Mouse (Mus musculus) bone marrow macrophage, adult 2 months (primary cell): Measurements from ENCODE around the gene Cst8. TPM values are rescaled to one million over a fixed set of nuclear protein-coding genes. Genes with fewer than 3 reads are reported as not detected.
"Not testable (repeated sequence)": the region's sequence is repeated elsewhere in the genome, so short reads cannot be mapped to it uniquely, and the experiment has no call there.

ENCODE experiments used
- H3K27ac ChIP-seq: 2 replicates; pipeline ENCODE4 v1.5.1; 2012; ENCODE audit warnings: low read depth, low read length; ENCODE audit not compliant: insufficient read depth
- H3K4me1 ChIP-seq: 2 replicates; pipeline ENCODE4 v1.6.1; 2012; ENCODE audit warnings: low read length; ENCODE audit not compliant: control insufficient read depth, insufficient read depth
- H3K4me3 ChIP-seq: 2 replicates; pipeline ENCODE4 v1.5.1; 2012; ENCODE audit warnings: mild to moderate bottlenecking, low read length, moderate library complexity; ENCODE audit not compliant: insufficient read depth
- CTCF ChIP-seq: IDR thresholded peaks from 2 replicates; pipeline ENCODE4 v1.5.1; 2012; ENCODE audit warnings: low read depth, mild to moderate bottlenecking, low read length, moderate library complexity
- POLR2A ChIP-seq: IDR thresholded peaks from 2 replicates; pipeline ENCODE4 v1.6.1; 2012; ENCODE audit warnings: mild to moderate bottlenecking, low read depth, low read length, borderline replicate concordance
- polyA plus RNA-seq: library from polyadenylated mRNA; stranded (reverse); fragments of >200 nt; gene quantifications from 2 replicates; pipeline ENCODE4 v1.2.4, GENCODE M21; 2012; ENCODE audit not compliant: missing spikeins, insufficient read depth, insufficient read length

Cst8 gene
- polyA plus RNA-seq: not detected in 2 replicates

DNA sequence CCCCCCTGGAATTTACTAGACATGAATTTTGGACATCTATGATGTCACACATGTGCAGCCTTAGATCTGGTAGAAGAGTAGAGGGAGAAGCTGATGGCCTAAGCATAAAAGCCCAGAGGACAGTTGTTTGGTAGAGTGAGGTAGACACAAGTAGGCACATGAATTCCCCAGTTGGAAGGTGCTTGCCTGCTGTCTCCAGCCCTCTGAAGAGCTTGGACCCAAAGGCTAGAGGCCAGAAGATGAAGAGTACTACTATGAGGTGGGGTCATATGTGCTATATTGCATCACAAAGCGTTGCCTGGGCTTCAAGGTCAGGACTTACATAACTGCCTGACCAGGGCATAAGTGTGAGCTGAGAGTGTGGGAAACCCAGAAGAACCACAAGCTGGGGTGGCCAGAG is at the start of gene Cst8:
Gene Cst8 (plus strand): TSS at position 301 of the 400 bp plus-strand sequence.
- H3K4me3 ChIP-seq: no peak within 1 kb of the TSS

DNA sequence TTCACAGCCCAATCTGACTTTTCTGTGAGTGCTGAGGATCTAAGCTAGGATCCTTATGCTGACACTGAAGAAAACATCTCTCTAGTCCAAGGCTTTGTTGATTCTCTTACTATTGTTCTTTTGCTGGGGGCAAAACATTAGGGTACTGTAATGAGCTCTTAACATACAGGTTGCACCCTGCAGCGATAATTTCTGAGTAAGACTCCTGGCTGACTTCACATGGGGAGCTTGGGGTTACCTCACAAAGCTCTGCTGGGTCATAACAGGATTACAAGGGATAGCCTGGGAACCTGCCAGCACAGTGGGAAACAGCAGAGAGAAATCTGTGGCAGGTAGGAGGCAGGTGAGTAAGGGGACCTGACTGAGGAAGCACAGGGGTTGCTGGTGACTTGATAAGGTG is 48.5 kb upstream of the Cst8 start, which contains the start of gene Cstl1:
Gene Cstl1 (plus strand): TSS at position 301 of the 400 bp plus-strand sequence.
- Histone ChIP-seq H3K4me1 (peaks cover 12% of the 10 kb centered on the region), H3K27ac (no peak within 1 kb of the TSS), H3K4me3 (no peak within 1 kb of the TSS)
- no peak for TF ChIP-seq POLR2A
- TF ChIP-seq CTCF: no peak

More for the DNA sequence above, at the start of gene Cst8:
- Histone ChIP-seq H3K27ac (no peak within 1 kb of the TSS), H3K4me1 (no peaks in the 10 kb centered on the region)
- TF ChIP-seq CTCF (no peak), POLR2A (no peak)

DNA sequence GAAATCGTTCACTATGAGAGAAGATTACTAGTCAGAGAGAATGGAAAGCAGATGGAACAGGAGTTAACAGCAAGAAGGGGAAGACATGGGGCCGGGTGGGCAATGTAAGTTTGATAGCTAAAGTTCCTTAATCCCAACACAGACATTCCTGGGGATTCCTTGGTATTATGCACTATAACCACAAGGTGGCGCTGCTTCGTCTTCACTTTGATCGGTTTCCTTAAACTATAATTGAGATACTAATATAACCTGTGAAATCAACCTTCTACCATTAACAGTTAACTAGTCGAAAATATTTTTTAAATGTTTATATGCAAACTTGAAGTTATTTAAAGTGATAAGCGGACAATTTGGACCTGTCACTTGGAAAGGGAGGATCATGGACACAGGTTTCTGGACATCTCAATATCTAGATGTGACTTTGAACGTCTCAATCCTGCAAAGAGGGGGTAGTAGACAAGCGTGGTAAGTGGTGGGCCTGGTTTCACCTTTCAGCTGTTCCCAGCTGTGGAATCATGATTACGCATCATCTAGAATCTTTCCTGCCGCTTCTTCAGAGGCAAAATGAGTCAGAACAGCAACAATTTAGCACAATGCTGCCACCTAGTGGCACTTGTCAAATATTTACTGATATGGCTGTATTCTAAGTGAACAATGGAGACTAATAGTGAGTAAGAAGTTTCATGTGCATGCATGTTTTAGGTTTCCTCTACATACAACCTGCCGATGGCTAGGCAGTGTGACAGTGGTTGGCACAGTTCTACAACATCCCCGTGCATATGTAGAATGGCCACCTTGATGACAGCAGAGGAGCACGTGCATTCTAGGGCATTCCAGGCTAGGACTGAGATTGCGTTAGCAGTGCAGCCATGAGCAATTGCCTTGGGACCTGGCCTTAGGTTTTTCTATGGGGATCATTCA is 46.4 kb upstream of the Cst8 start:
- TF ChIP-seq CTCF (no peak), POLR2A (no peak)
- H3K4me3 ChIP-seq: peak overlapping the region; percentile 53
- peaks cover 12% of the 10 kb centered on the region for H3K4me1 ChIP-seq
- H3K27ac ChIP-seq: no peak overlapping the region

DNA sequence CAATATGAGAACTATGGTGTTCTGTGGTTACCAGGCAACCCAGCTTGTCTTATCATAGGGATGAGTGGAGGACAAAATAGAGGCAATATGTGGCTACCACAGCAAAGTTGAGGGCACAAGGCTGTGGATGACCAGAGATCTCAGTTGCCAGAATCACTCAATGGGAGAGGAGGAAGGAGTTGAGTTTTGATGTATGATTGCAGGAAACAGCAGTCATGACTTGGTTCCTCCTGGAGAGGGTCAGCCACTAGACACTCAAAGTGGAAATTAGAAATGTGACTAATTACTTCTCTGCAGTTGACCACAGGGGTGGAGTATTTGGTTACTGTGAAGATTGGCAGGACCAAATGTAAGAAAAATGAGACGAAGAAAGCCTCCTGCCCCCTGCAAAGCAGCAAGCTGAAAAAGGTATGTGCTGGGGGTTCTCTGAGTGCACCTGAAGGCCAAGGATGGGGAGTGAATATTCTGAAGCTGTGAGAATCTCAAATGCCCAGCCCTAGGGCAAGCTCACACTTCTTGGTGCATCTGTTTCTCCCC is 44.2 kb upstream of the Cst8 start:
- TF ChIP-seq CTCF (no peak), POLR2A (no peak)
- H3K27ac ChIP-seq: no peak overlapping the region
- peaks cover 12% of the 10 kb centered on the region for H3K4me1 ChIP-seq
- no peak overlapping the region for H3K4me3 ChIP-seq

DNA sequence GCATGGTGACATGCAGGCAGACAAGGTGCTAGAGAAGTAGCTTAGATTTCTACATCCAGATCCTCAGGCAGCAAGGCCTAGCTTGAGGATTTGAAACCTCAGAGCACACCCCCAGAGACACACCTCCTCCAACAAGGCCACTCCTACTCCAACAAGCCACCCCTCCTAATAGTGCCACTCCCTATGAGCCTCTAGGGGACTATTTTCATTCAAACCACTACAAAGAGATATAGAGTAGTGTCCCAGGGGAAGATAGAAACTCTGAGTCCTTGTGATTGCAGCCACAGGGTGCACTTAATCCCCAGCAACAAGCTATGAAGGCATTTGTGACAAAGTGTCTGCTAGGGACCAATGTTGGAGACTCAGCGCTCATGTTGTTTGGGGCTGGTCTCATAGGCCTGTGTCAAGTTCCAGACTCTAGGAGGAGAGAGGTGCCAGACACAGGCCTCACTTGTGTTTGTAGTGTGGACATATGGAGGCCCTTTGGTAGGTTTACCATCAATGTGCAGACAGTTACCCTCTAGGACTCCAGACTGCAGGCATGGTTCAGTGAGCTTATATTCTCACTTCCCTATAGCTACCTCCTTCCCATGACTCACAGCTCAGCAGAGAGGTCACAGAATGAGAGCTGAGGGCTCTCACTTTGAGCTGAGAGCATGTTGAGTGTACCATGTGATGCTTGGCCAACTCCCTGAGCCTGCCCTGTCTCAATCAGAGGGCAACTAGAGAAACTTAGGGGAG is 34.8 kb upstream of the Cst8 start:
- Histone ChIP-seq H3K4me1 (peaks cover 9% of the 10 kb centered on the region), H3K27ac (peak overlapping the region; percentile 46), H3K4me3 (no peak overlapping the region)
- TF ChIP-seq CTCF (no peak), POLR2A (no peak)

DNA sequence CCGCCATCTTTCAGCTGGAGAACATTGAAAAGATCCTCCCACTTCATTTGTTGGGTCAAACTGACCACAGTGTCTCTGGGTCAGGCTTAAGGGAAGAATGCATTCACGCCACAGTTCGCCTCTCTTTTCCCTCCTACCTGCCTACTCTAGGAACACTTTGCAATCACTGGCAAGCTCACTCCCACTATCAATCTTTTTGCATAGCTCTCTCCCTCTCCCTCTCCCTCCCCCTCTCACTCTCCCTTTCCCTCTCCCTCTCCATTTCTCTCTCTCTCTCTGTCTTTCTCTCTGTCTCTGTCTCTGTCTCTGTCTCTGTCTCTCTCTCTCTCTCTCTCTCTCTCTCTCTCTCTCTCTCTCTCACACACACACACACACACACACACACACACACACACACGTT is 27.2 kb upstream of the Cst8 start, which contains the start of gene Cst11:
Gene Cst11 (minus strand): TSS at position 101 of the 400 bp plus-strand sequence.
- not testable (repeated sequence) for H3K4me3 ChIP-seq, H3K27ac ChIP-seq, H3K4me1 ChIP-seq

DNA sequence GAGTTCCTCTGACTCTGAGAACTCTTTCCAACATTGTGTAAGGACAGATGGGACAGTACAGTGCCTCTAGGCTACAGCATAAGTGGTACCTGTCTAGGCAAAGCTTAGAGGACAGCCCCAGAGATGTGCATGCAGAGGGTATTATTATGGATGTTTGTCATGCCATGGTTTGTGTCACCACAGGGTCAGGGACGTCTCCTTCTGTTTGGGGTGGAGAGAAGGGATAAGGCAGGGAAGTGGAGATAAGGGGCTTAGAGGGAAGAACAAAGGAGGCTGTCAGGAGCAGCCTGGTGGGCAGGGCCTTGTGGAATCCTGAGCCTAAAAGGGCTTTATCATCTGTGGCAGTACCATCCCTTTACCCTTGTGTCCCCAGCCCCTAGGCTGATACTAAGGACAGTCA is 16.9 kb upstream of the Cst8 start, which contains the start of gene 8030411F24Rik:
Gene 8030411F24Rik (plus strand): TSS at position 301 of the 400 bp plus-strand sequence.
- Histone ChIP-seq H3K27ac (no peak within 1 kb of the TSS), H3K4me3 (no peak within 1 kb of the TSS), H3K4me1 (no peaks in the 10 kb centered on the region)
- TF ChIP-seq POLR2A (no peak), CTCF (no peak)

DNA sequence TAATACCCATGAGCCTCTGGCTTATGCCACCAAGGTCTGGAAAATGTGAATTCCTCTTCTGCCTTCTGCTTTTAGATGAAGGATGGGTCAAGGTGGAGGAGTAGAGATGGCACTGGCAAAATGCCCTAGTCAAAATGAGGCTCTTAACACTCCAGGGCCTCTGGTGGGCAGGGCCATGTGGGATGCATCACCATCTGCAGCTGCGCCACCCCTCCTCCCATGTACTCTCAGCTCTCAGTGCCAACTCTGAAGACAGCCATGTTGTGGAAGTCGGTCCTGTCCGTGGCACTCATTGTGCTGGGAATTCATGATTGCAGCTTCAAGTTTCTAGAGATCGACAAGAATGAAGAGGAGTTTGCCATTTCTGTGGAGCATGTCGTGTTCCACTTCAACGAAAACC is 9.4 kb upstream of the Cst8 start, which contains the start of gene Cst12:
Gene Cst12 (plus strand): TSS at position 220 of the 400 bp plus-strand sequence.
- H3K4me1 ChIP-seq: no peaks in the 10 kb centered on the region
- no peak within 1 kb of the TSS for H3K27ac ChIP-seq
- TF ChIP-seq POLR2A (no peak), CTCF (no peak)
- no peak within 1 kb of the TSS for H3K4me3 ChIP-seq

DNA sequence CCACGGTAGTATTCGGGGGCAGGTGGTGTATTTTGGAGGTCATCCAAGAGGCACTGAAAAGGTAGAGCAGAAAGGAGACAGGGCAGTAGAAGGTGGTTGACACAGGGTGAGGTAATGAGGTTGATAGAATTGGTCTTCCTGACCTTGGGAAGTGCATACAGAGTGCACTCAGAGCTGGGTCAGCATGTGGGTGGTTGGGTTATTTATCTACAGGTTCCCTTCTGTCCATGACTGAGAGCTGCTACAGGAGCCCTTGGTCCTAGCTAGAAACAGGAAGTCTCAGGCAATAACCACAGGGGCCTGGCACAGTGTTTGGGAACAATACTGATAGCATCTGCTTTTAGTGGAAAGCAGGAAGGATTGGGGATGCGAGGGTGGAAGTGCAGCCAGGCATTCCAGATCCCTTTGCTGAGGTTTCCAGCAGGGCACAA is 2.9 kb downstream of the Cst8 start:
- H3K4me3 ChIP-seq: no peak overlapping the region
- TF ChIP-seq POLR2A (no peak), CTCF (no peak)
- no peak overlapping the region for H3K27ac ChIP-seq
- no peaks in the 10 kb centered on the region for H3K4me1 ChIP-seq

DNA sequence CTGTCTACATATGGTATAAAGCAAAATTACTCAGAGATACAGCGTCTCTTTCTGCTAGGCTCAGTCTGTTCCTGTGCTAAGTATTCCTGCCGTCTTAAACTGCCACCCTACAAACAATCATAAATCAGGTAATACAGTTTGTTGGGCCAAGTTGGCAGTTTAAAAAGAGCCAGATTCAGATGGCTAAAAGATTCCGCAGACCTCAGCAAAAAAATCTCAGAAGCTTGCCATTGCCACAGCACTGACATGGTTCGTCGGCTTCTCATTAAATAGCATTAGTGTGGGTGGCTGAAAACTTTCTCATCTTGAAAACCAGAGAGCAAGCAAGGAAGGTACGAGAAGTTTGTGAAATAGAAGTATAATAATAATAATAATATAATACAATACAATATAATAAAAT is 8.1 kb downstream of the Cst8 start:
- Histone ChIP-seq H3K4me1 (no peaks in the 10 kb centered on the region), H3K4me3 (no peak overlapping the region), H3K27ac (no peak overlapping the region)
- TF ChIP-seq POLR2A (no peak), CTCF (no peak)
